Mouse (Mus musculus) spleen, postnatal 36 days (tissue): ENCODE results near the gene Pim3.
"Not testable (repeated sequence)": the region's sequence is repeated elsewhere in the genome, so short reads cannot be mapped to it uniquely, and the experiment has no call there.

Experiments
- DNase-seq, 2 experiments: peaks; one replicate each; pipeline ENCODE4 v3.0.0; 2022; ENCODE audit warnings: low spot score in 2 of 2, mixed read lengths in 1 of 2

Gene Pim3

GRCm38 (mm10) chr15:88861772-88862622 lies at the start of gene Pim3:
Gene Pim3 (plus strand): TSS chr15:88862186.
- DNase-seq = peak; percentile 95 to 97

- no peak for DNase-seq
Measured at GRCm38 (mm10) chr15:88813262-88813661, 48.7 kb upstream of the Pim3 start.

GRCm38 (mm10) chr15:88813873-88814272 lies 48.1 kb upstream of the Pim3 start:
- DNase-seq = not testable (repeated sequence)

GRCm38 (mm10) chr15:88814411-88815047 lies 47.5 kb upstream of the Pim3 start:
- no peak for DNase-seq

GRCm38 (mm10) chr15:88815196-88815700 lies 46.7 kb upstream of the Pim3 start:
- DNase-seq = no peak

GRCm38 (mm10) chr15:88819026-88819905 lies 42.7 kb upstream of the Pim3 start, which contains the start of the genes Alg12 and Creld2:
Gene Alg12 (minus strand): TSS chr15:88819318.
Gene Creld2 (plus strand): TSS chr15:88819646.
- DNase-seq = peak; percentile 100

GRCm38 (mm10) chr15:88819906-88820303 lies 42.1 kb upstream of the Pim3 start:
- no peak for DNase-seq

- no peak for DNase-seq
Measured at GRCm38 (mm10) chr15:88821403-88821802, 40.6 kb upstream of the Pim3 start.

GRCm38 (mm10) chr15:88822513-88822912 lies 39.5 kb upstream of the Pim3 start:
- DNase-seq = no peak

- no peak for DNase-seq
Measured at GRCm38 (mm10) chr15:88823376-88823775, 38.6 kb upstream of the Pim3 start.

- DNase-seq = no peak
Measured at GRCm38 (mm10) chr15:88827466-88827865, 34.5 kb upstream of the Pim3 start.

- DNase-seq = peak; percentile 48 to 49
Measured at GRCm38 (mm10) chr15:88827991-88828799, 33.8 kb upstream of the Pim3 start.

GRCm38 (mm10) chr15:88828800-88829705 lies 32.9 kb upstream of the Pim3 start:
- DNase-seq = peak; percentile 75 to 80

- DNase-seq = no peak
Measured at GRCm38 (mm10) chr15:88829791-88830440, 32.1 kb upstream of the Pim3 start.

- no peak for DNase-seq
Measured at GRCm38 (mm10) chr15:88830696-88831095, 31.3 kb upstream of the Pim3 start.

- DNase-seq = no peak
Measured at GRCm38 (mm10) chr15:88831482-88831881, 30.5 kb upstream of the Pim3 start.

- DNase-seq = no peak
Measured at GRCm38 (mm10) chr15:88832536-88832935, 29.4 kb upstream of the Pim3 start.

- DNase-seq = no peak
Measured at GRCm38 (mm10) chr15:88836031-88836430, 26.0 kb upstream of the Pim3 start.

GRCm38 (mm10) chr15:88836571-88836970 lies 25.4 kb upstream of the Pim3 start:
- DNase-seq = no peak
